Mouse (Mus musculus): Measurements from ENCODE around the gene Rbm38.

GRCm38 (mm10) chr2:173056303-173056881 lies 36.1 kb downstream of the Rbm38 start:
- TF ChIP-seq POLR2A (IDR thresholded peaks at IDR 0.05; ENCODE audit: low read depth, low read length) (no peak), CTCF (IDR thresholded peaks at IDR 0.05; ENCODE audit: borderline replicate concordance, insufficient read depth, low read length) (no peak)
